Mouse (Mus musculus) forebrain, embryonic 14.5 days (tissue): ENCODE measurements around the gene Hist1h1c. TPM values are rescaled to one million over a fixed set of nuclear protein-coding genes. Genes with fewer than 3 reads are reported as not detected.

ENCODE experiments used
- ATAC-seq: fragments of 200-750 bp; cut with Nextera tagmentation; 2 replicates; pipeline ENCODE4 v1.8.0; 2017; ENCODE audit warnings: mild to moderate bottlenecking, moderate library complexity
- DNase-seq: peaks from one replicate; pipeline ENCODE4 v3.0.0-alpha.2; 2015; ENCODE audit warnings: low spot score
- H3K27ac ChIP-seq: fragments of 300-500 bp; sonication (generic); 2 replicates; pipeline ENCODE4 v1.5.1; 2014; ENCODE audit warnings: low read depth, mild to moderate bottlenecking, control low read depth, low read length, moderate library complexity
- H3K27me3 ChIP-seq: fragments of 300-500 bp; sonication (generic); replicated peaks from 2 replicates; pipeline ENCODE4 v1.6.1; 2014; ENCODE audit warnings: low read length, control low read depth, mixed read lengths; ENCODE audit not compliant: control insufficient read depth, insufficient read depth
- H3K36me3 ChIP-seq: fragments of 300-500 bp; sonication (generic); 2 replicates; pipeline ENCODE4 v1.6.1; 2014; ENCODE audit warnings: low read length, control low read depth; ENCODE audit not compliant: control insufficient read depth, insufficient read depth
- H3K4me1 ChIP-seq: fragments of 300-500 bp; sonication (generic); 2 replicates; pipeline ENCODE4 v1.6.1; 2014; ENCODE audit warnings: antibody characterized with exemption, low read length, control low read depth; ENCODE audit not compliant: control insufficient read depth, insufficient read depth
- H3K4me2 ChIP-seq: fragments of 300-500 bp; sonication (generic); 2 replicates; pipeline ENCODE4 v1.6.1; 2014; ENCODE audit warnings: mild to moderate bottlenecking, control low read depth, low read length
- H3K4me3 ChIP-seq: fragments of 300-500 bp; sonication (generic); 2 replicates; pipeline ENCODE4 v1.5.1; 2014; ENCODE audit warnings: low read depth, low read length, control low read depth
- H3K9ac ChIP-seq: fragments of 300-500 bp; sonication (generic); 2 replicates; pipeline ENCODE4 v1.6.1; 2014; ENCODE audit warnings: mild to moderate bottlenecking, low read length, control low read depth, moderate library complexity
- H3K9me3 ChIP-seq: fragments of 300-500 bp; sonication (generic); replicated peaks from 2 replicates; pipeline ENCODE4 v1.6.1; 2016; ENCODE audit warnings: low read length, control low read depth, mixed read lengths; ENCODE audit not compliant: control insufficient read depth
- WGBS: fragments of 180-500 bp; shearing (Covaris S2); extraction: QIAGEN DNeasy Blood & Tissue Kit; methylation state at CpG from one replicate; pipeline ENCODE4 v1.1.7; 2014; 5-methylcytosine and 5-hydroxymethylcytosine counted together
- polyA plus RNA-seq: library from polyadenylated mRNA; unstranded; fragments of >200 nt; fragmentation: Nextera tagmentation; extraction: Ambion mirVana; gene quantifications from 2 replicates; pipeline ENCODE4 v1.2.1, GENCODE M21; 2014

Hist1h1c gene
- polyA plus RNA-seq, 1 experiment from 2014 or later: 25.2 TPM

DNA sequence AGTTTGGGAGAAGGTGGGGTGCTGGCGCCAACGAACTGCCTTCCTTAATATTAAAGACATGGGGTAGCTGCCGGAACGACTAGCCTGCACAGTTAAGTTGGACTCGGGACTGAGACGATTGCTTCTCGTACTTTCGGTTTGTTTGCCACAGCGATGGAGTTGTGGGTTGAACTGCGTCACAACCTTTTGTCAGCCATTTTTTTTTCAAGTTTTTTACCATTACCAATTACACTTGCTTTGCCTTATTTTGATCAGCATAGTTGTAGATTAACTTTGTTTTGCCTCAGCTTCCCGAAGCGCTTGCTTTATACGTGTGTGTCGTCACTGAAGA lies 1.3 kb downstream of the Hist1h1c start:
- peak overlapping the region; percentile 77 for H3K4me2 ChIP-seq
- H3K36me3 ChIP-seq: no peaks in the 10 kb centered on the region
- H3K9ac ChIP-seq: peak overlapping the region; percentile 76
- DNase-seq (no peak), ATAC-seq (no peak; the same call in 1 of the 2 replicates)
- H3K4me3 ChIP-seq: peak overlapping the region; percentile 44
- WGBS: under 1% methylated on average over 14 of the region's 14 CpGs
- no peaks in the 10 kb centered on the region for H3K9me3 ChIP-seq
- H3K27me3 ChIP-seq: no peaks in the 10 kb centered on the region
- H3K27ac ChIP-seq: peak overlapping the region; percentile 95
- H3K4me1 ChIP-seq: peaks cover 6% of the 10 kb centered on the region; the same call in 1 of the 2 replicates

DNA sequence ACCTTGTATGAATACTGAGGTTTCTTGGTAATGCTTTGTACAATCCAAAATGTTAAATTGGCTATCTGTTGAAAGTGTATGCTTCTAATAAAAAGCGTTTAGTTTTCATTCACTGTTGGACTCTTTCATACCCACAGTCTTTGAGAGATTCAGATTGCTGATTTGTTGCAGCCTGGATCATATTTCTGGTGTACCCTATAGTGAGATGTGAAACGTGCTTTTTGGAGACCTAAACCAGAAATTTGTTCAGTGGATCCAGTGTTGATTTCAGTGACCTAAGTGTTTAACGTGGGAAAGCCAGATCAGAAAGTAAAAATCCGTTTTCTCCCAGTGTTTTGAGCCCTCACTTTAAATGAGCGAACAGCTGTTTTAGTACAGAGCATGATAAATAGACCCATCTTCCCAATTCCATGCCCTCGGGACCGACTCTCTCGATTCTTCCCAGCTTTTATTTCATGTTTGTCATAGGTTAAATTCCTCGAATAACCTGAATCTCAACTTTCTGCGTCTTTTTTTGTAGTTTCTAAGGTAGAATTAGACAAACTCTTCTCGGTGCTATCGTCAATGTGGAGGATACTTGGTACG lies 1.7 kb downstream of the Hist1h1c start:
- Histone ChIP-seq H3K36me3 (no peaks in the 10 kb centered on the region), H3K4me3 (peak overlapping the region; percentile 44), H3K27ac (peak overlapping the region; percentile 95; the same call in 1 of the 2 replicates), H3K4me1 (peaks cover 6% of the 10 kb centered on the region; the same call in 1 of the 2 replicates), H3K9ac (peak overlapping the region; percentile 76), H3K27me3 (no peaks in the 10 kb centered on the region), H3K4me2 (peak overlapping the region; percentile 77), H3K9me3 (no peaks in the 10 kb centered on the region)
- WGBS: 41% methylated on average over 13 of the region's 13 CpGs
- ATAC-seq: no peak
- no peak for DNase-seq

DNA sequence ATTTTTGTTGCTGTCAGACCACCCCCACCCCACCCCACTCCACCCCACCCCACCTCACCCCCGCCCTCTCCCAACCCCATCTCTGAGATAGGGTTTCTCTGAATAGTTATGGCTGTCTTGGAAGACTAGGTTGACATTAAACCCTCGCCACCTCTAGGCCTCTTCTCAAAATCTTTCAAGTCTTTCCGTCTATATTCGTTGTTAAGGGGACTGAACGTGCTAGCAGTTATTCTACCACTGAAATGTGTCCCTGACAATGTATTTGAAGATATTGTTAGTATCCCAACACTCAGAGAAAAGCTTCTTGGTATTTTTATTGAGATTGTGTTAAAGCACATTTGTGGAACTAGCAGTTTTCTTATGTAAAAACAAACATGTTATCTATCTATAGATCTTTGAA lies 2.3 kb downstream of the Hist1h1c start:
- no peak overlapping the region for H3K9ac ChIP-seq
- DNase-seq (no peak), ATAC-seq (no peak)
- H3K4me1 ChIP-seq: peaks cover 6% of the 10 kb centered on the region; the same call in 1 of the 2 replicates
- H3K9me3 ChIP-seq: no peaks in the 10 kb centered on the region
- H3K4me2 ChIP-seq: peak overlapping the region; percentile 77
- H3K36me3 ChIP-seq: no peaks in the 10 kb centered on the region
- H3K4me3 ChIP-seq: no peak overlapping the region
- 67% methylated on average over 5 of the region's 5 CpGs for WGBS
- H3K27ac ChIP-seq: no peak overlapping the region
- H3K27me3 ChIP-seq: no peaks in the 10 kb centered on the region

DNA sequence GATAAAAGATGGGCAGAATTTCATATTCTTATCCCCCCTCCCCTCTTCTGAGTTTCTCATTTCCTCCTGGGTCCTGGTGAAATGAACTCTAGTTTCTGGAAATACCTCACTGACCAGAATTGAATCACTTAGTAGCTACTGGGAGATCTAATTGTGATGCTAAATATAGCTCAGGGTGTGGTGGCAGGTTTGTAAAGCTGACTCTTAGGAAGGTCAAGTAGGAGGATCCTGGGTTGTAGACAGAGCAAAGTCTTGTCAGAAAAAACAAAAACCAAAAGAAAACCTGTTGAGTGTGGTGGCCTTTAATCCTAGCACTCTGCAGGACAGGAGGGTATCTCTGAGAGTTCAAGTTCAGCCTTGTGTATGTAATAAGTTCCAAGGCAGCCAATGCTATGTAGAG lies 3.4 kb downstream of the Hist1h1c start:
- Histone ChIP-seq H3K9me3 (no peaks in the 10 kb centered on the region), H3K27ac (no peak overlapping the region), H3K9ac (no peak overlapping the region), H3K36me3 (no peaks in the 10 kb centered on the region), H3K4me2 (no peak overlapping the region), H3K4me3 (no peak overlapping the region), H3K4me1 (peaks cover 7% of the 10 kb centered on the region; the same call in 1 of the 2 replicates), H3K27me3 (no peaks in the 10 kb centered on the region)
- no peak for DNase-seq
- no peak for ATAC-seq

DNA sequence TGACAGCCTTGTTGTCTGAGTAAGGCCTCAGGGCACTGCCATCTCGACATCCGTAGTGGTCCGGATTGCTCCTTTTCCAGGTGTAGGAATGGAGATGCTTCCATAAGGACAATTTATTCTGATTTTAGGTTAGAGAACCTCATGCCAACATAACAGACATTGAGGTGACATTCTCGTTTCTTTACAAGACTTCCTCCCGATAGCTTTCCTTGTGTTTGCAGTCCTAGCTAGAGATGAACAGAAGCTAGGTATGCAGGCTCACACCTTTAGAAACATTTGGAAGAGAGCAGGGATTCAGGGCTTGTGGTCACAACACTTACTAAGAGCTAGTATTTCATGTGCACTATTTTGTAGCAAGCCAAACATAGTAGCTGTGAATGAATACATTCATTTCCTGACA lies 4.6 kb downstream of the Hist1h1c start:
- DNase-seq (no peak), ATAC-seq (no peak)
- no peaks in the 10 kb centered on the region for H3K27me3 ChIP-seq
- no peaks in the 10 kb centered on the region for H3K36me3 ChIP-seq
- H3K9ac ChIP-seq: no peak overlapping the region
- H3K4me1 ChIP-seq: peaks cover 17% of the 10 kb centered on the region
- no peak overlapping the region for H3K4me3 ChIP-seq
- 79% methylated on average over 5 of the region's 5 CpGs for WGBS
- no peaks in the 10 kb centered on the region for H3K9me3 ChIP-seq
- no peak overlapping the region for H3K4me2 ChIP-seq
- no peak overlapping the region for H3K27ac ChIP-seq

DNA sequence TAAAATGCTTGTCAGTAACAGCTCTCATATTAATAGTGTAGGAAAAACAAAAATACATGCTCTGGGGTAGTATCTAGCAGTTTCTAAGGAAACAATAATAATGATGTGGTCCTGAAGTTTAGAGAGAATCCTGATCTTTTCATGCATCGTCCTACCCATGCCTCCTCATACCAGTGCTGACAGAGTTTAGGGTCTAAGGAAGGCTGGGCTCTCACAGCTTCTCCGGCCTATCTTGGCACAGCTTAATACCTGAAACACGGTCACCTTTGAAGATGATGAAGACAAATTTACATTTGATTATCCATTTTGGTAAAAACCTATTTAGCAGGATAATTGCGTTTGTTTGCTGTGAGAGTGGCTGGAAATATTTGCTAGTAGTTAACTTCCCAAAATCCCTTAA lies 5.4 kb downstream of the Hist1h1c start:
- peak overlapping the region; percentile 38; the same call in 1 of the 2 replicates for H3K4me3 ChIP-seq
- 32% methylated on average over 4 of the region's 4 CpGs for WGBS
- H3K9ac ChIP-seq: peak overlapping the region; percentile 61
- H3K9me3 ChIP-seq: no peaks in the 10 kb centered on the region
- DNase-seq (no peak), ATAC-seq (no peak)
- H3K27ac ChIP-seq: no peak overlapping the region
- no peaks in the 10 kb centered on the region for H3K36me3 ChIP-seq
- H3K4me2 ChIP-seq: peak overlapping the region; percentile 54
- H3K4me1 ChIP-seq: peaks cover 17% of the 10 kb centered on the region
- H3K27me3 ChIP-seq: no peaks in the 10 kb centered on the region

DNA sequence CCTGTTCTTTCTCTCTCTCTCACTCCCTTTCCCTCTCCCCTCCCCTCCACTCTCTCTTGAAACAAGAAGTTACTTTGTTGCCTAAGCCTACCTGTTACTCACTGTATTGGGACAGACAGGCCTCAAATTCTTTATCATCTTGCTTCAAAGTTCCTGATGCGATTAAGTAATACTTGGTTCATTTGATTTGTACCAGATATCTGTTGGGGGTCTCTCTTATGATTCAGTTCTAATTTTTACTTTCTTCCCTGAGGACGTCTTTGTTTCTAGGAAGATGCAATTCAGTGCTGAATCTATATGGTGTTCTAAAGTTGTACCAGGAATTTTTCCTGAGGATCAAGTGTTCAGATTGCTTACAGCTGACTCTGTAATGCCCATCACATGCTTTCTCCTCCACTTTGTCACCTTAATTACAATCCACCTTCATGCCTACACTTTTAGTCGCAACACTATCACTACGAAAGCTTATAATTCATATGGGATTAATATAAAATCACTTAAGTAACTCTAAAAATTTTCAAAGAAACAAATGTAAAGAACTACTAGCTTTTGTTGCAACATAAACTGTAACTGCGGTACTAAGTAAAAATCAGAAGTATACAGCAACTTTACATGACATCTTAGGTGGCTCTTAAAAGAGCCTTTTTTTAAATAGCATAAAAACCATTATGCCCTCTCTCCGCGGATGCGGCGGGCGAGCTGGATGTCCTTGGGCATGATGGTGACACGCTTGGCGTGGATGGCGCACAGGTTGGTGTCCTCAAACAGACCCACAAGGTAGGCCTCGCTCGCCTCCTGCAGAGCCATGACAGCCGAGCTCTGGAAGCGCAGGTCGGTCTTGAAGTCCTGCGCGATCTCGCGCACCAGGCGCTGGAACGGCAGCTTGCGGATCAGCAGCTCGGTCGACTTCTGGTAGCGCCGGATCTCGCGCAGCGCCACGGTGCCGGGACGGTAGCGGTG lies 6.1 kb downstream of the Hist1h1c start:
- H3K27ac ChIP-seq: peak overlapping the region; percentile 70; the same call in 1 of the 2 replicates
- ATAC-seq: no peak; the same call in 1 of the 2 replicates
- H3K9me3 ChIP-seq: no peaks in the 10 kb centered on the region
- no peaks in the 10 kb centered on the region for H3K36me3 ChIP-seq
- whole genome bisulfite sequencing: under 1% methylated on average over 17 of the region's 36 CpGs
- H3K9ac ChIP-seq: peak overlapping the region; percentile 61
- peak overlapping the region; percentile 54 for H3K4me2 ChIP-seq
- DNase-seq: no peak
- peaks cover 17% of the 10 kb centered on the region for H3K4me1 ChIP-seq
- peak overlapping the region; percentile 38 for H3K4me3 ChIP-seq
- H3K27me3 ChIP-seq: no peaks in the 10 kb centered on the region

DNA sequence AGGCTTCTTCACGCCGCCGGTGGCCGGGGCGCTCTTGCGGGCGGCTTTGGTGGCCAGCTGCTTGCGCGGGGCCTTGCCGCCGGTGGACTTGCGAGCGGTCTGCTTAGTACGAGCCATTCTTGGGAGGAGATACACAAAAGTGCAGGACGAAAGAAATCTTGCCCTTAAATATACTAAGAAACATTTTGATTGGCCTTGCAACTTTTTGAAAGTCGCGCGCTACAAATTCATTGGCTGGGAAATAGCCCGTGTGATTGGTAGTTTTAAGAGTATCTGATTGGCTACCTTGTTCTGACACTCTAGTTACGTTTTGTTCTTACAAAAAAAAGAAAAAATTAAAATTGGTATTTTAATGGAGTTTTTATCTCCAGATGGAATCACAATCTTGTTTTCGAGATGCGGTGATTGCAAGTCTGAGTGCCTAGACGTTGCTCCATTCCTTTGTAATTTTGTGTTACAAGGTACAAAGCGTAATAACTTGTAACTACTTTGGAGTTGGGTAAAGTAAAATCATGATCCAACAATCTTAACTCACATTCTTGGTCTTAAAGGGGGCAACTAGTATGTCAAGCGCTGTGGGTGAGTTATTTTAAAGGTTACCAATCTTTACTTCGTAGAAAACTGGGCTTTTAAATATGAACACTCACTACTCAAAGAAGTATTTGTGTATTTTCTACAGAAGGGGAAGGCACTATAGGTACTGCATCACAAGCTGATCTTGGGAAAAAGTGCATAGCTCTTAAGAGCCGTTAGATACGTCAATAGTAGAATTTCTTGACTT lies 7.0 kb downstream of the Hist1h1c start, which contains the start of gene Hist1h3c:
TSS of gene Hist1h3c (minus strand) at position 222 of the 781 bp plus-strand sequence.
- DNase-seq: peak; percentile 97
- peak within 1 kb of the TSS; percentile 61 for H3K9ac ChIP-seq
- no peaks in the 10 kb centered on the region for H3K27me3 ChIP-seq
- WGBS: under 1% methylated on average over 24 of the region's 28 CpGs
- peaks cover 12% of the 10 kb centered on the region for H3K4me1 ChIP-seq
- peak within 1 kb of the TSS; percentile 97 for H3K27ac ChIP-seq
- peak within 1 kb of the TSS; percentile 38 for H3K4me3 ChIP-seq
- peak within 1 kb of the TSS; percentile 54 for H3K4me2 ChIP-seq
- no peaks in the 10 kb centered on the region for H3K9me3 ChIP-seq
- no peaks in the 10 kb centered on the region for H3K36me3 ChIP-seq
- peak; percentile 76 for ATAC-seq
